Mouse (Mus musculus): Measurements from ENCODE around the gene Sf3b4.

The Sf3b4 gene

GRCm38 (mm10) chr3:96219661-96220130, 47.6 kb downstream of the Sf3b4 start, which contains the start of the genes Bola1 and Hist2h2ab:
Bola1 (minus strand) TSS chr3:96219709.
Hist2h2ab (plus strand) TSS chr3:96219865.
- peak; percentile 86 for DNase-seq (ENCODE audit: low read depth)

DNA sequence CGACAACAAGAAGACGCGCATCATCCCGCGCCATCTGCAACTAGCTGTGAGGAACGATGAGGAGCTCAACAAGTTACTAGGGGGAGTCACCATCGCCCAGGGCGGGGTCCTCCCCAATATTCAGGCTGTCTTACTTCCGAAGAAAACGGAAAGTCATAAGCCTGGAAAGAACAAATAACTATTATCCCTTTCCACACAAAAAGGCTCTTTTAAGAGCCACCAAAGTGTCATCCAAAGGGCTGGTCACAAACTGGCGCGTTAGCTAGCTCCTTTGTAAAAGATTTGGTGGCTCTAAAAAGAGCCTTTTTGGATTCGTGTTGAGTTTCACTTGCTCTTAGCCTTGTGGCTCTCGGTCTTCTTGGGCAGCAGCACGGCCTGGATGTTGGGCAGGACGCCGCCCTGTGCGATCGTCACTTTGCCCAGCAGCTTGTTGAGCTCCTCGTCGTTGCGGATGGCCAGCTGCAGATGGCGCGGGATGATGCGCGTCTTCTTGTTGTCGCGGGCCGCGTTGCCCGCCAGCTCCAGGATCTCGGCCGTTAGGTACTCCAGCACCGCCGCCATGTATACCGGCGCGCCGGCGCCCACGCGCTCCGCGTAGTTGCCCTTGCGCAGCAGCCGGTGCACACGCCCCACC, 48.1 kb downstream of the Sf3b4 start:
- peak; percentile 52 for DNase-seq (ENCODE audit: low read depth)

- DNase-seq (ENCODE audit: low read depth), result peak; percentile 94
Measured at GRCm38 (mm10) chr3:96220765-96221639, 48.9 kb downstream of the Sf3b4 start, which contains the start of the genes Hist2h2ac and Hist2h2be. Hist2h2ac (minus strand) TSS chr3:96220880. Hist2h2be (plus strand) TSS chr3:96221119.

DNA sequence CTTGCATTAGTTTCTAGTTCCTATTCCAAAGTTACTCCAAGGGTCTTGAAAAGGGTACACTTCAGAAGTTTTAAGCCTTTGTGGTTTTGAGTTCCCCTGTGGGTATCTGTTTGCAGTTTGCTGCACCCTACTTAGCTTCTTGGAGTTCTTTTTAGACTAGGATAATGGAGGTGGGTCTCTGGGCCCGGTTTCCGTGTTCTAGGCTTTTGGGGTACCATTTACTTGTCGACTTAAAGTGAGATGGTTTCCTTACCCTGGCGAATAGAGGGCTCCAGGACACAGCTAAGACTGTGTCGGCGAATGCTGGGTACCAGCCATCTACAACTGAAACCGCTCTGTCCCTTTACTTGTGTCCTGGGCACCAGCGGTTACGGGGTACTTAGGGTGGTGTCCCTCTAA, 49.5 kb downstream of the Sf3b4 start:
- no peak for DNase-seq (ENCODE audit: low read depth)

DNA sequence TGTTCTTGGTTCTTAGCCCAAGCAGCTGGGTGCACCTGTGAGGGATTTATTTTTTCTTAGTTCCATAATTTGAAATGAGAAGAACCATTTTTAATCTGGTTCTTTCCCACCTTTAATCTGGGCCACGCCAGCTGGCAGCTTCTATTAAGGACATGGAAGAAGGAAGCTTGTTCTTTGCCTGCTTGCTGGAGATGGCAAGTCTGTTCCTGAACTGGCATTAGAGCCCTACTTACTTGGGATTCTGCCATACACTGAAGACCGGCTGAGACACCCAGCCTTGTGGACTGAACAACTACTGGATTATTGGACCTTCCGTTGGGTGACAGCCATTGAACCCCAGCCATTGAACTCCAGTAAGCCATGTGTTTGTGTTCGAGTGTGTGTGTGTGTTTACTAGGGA, 50.6 kb downstream of the Sf3b4 start:
- DNase-seq (ENCODE audit: low read depth), result no peak

DNA sequence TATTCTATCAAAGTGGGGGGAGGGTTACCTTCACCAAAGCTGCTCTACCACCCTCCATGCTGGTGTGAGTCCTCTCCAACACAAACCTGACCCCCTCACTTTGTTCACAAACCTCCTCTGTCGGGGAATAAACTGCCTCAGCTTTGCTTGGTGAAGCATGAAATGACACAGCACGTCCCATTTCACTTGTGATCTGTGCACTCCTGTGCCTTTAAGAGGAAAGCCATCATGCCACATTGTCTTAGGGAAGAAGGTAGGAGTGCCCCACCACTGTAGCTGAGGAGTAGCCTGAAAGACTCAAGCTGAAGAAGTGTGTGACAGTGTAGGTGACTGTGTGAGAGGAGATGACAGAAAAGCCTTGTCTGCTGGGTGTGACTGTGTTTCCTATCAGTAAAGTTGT, 53.3 kb downstream of the Sf3b4 start:
- no peak for DNase-seq (ENCODE audit: low read depth)
